Mouse (Mus musculus): ENCODE data around the gene Kiss1. TPM values are rescaled to one million over a fixed set of nuclear protein-coding genes. Genes with fewer than 3 reads are reported as not detected.
"Not testable (repeated sequence)": the region's sequence is repeated elsewhere in the genome, so short reads cannot be mapped to it uniquely, and the experiment has no call there.

Kiss1 gene
- polyA plus RNA-seq, 1 experiment from 2014 or later: not detected

DNA sequence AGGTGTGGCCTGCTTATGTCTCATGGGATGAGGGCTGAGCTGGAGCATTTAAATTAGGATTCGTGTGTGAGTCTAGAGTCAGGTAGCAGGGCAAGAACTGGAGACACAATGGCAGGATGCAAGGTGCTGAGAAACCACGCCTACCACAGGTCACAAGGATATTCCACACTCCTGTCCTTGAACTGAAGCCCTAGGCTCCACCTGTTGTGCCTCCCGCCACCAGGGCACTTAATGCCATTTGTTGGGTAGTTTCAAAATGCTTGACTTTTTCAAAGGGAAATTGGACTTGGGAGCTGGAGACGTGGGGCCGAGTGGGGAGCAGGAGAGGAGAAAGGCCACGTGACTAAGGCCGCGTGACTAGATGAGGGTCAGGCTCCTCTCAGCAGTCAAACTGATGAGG is 4.3 kb downstream of the Kiss1 start:
- Histone ChIP-seq H3K4me3 (no peak overlapping the region), H3K9me3 (no peaks in the 10 kb centered on the region), H3K4me1 (peaks cover 13% of the 10 kb centered on the region; the same call in 1 of the 2 replicates), H3K27me3 (peaks cover 29% of the 10 kb centered on the region), H3K9ac (no peak overlapping the region), H3K4me2 (no peak overlapping the region), H3K27ac (no peak overlapping the region), H3K36me3 (no peaks in the 10 kb centered on the region)
- WGBS: 78% methylated on average over 8 of the region's 8 CpGs
- no peak for ATAC-seq (ENCODE audit: insufficient number of reproducible peaks, low FRiP score, low TSS enrichment, low read depth)

DNA sequence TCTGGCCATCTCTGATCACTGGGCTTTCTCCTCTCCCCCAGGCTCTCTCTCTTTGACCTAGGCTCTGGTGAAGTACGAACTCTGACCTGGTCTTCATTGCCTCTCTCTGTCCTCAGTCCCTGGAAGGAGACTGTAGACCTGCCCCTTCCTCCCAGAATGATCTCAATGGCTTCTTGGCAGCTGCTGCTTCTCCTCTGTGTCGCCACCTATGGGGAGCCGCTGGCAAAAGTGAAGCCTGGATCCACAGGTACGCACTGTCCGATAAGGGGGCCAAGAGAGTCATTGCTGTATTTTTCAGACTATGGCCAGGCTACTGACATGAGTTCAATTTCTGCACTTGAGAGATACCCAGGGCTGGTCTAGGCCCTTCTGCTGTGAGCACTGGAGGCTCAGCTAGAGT is 5.4 kb downstream of the Kiss1 start:
- peaks cover 36% of the 10 kb centered on the region for H3K27me3 ChIP-seq
- WGBS: 63% methylated on average over 5 of the region's 5 CpGs
- no peak for ATAC-seq (ENCODE audit: insufficient number of reproducible peaks, low FRiP score, low TSS enrichment, low read depth)

DNA sequence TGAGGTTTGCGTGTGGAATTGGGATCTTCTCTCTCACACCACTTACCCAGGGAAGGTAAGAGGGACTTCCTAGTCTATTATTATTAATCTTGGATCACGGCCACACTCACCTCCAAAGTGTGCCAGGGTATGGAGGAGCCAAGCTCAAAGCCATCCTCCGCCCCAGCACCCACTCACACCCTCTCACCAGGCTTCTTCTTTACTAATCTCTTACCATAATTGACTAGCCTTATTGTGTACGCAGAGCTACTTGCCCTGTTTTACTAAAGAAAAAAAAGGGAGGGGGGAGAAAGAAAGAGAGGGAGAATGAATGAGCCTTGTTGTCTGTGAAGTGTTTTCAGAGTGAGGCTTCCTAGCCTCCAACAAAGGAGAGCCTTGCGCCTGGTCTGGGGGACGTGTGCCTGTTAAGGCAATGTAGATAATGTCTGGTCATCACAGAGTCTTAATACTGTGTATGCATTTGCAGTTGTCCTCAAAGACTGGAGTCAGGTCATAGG is 6.7 kb downstream of the Kiss1 start:
- Histone ChIP-seq H3K9me3 (no peaks in the 10 kb centered on the region), H3K27ac (no peak overlapping the region)
- WGBS: 85% methylated on average over 6 of the region's 6 CpGs

More for the DNA sequence above, 5.4 kb downstream of the Kiss1 start:
- Histone ChIP-seq H3K36me3 (no peaks in the 10 kb centered on the region), H3K9ac (no peak overlapping the region), H3K4me3 (no peak overlapping the region), H3K4me2 (no peak overlapping the region), H3K4me1 (peaks cover 9% of the 10 kb centered on the region; the same call in 1 of the 2 replicates), H3K9me3 (no peaks in the 10 kb centered on the region), H3K27ac (no peak overlapping the region)

GRCm38 (mm10) chr1:133328896-133329637 is 7.4 kb downstream of the Kiss1 start:
- H3K9ac ChIP-seq: no peak overlapping the region
- H3K27ac ChIP-seq: no peak overlapping the region
- H3K4me3 ChIP-seq: peak overlapping the region; percentile 28
- H3K27me3 ChIP-seq: peaks cover 36% of the 10 kb centered on the region
- H3K4me2 ChIP-seq: peak overlapping the region; percentile 50
- ATAC-seq (ENCODE audit: insufficient number of reproducible peaks, low FRiP score, low TSS enrichment, low read depth): no peak
- no peaks in the 10 kb centered on the region for H3K36me3 ChIP-seq
- peaks cover 9% of the 10 kb centered on the region; the same call in 1 of the 2 replicates for H3K4me1 ChIP-seq
- WGBS: 8% methylated on average over 34 of the region's 34 CpGs
- no peaks in the 10 kb centered on the region for H3K9me3 ChIP-seq

More for the DNA sequence above, 6.7 kb downstream of the Kiss1 start:
- H3K9ac ChIP-seq: no peak overlapping the region
- ATAC-seq (ENCODE audit: insufficient number of reproducible peaks, low FRiP score, low TSS enrichment, low read depth): no peak
- peaks cover 36% of the 10 kb centered on the region for H3K27me3 ChIP-seq
- no peak overlapping the region for H3K4me2 ChIP-seq
- no peak overlapping the region for H3K4me3 ChIP-seq
- H3K36me3 ChIP-seq: no peaks in the 10 kb centered on the region
- H3K4me1 ChIP-seq: peaks cover 9% of the 10 kb centered on the region; the same call in 1 of the 2 replicates

DNA sequence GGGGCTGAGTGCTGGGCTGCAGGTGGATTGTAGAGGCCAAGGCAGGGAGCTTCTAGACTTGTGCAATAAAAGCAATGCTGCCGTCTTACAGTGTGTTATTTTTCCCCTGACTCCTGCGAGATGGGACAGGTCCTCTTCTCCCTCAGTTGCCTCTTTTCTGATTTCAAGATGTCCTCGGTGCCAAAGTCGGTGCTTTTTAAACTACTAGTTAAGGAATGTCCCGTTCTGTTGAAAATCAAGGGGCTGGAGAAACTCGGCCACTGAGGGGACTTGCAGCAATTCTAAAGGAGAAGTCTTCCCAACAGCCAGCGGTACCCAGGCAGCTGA is 7.9 kb downstream of the Kiss1 start:
- Histone ChIP-seq H3K4me1 (peaks cover 9% of the 10 kb centered on the region; the same call in 1 of the 2 replicates), H3K4me2 (peak overlapping the region; percentile 50), H3K27me3 (peaks cover 36% of the 10 kb centered on the region), H3K36me3 (no peaks in the 10 kb centered on the region), H3K9me3 (no peaks in the 10 kb centered on the region), H3K4me3 (peak overlapping the region; percentile 28), H3K9ac (no peak overlapping the region), H3K27ac (no peak overlapping the region)
- no peak for ATAC-seq (ENCODE audit: insufficient number of reproducible peaks, low FRiP score, low TSS enrichment, low read depth)
- 20% methylated on average over 7 of the region's 7 CpGs for WGBS

DNA sequence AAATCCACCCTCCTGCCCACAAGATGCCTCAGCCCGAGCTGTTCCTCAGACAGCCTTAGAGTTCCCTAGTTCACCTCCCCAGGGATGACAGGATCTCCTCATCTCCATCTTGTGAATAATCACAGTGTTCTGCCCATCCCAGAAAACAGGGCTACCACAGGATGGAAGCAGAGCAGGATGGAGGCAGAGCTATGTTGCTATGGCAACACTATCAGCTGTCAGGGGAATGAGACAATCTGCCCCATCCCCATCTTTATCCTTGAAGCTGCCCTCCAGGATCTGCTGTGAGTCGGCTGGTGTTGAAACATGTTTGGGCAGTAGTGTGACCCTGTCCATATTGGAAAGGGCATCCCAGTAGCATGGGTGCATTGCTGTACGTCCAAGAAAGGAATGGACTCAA is 9.5 kb downstream of the Kiss1 start:
- H3K27ac ChIP-seq: no peak overlapping the region
- H3K36me3 ChIP-seq: no peaks in the 10 kb centered on the region
- no peak overlapping the region for H3K4me2 ChIP-seq
- no peak for ATAC-seq (ENCODE audit: insufficient number of reproducible peaks, low FRiP score, low TSS enrichment, low read depth)
- H3K9ac ChIP-seq: no peak overlapping the region
- peaks cover 36% of the 10 kb centered on the region for H3K27me3 ChIP-seq
- no peak overlapping the region for H3K4me3 ChIP-seq
- no peaks in the 10 kb centered on the region for H3K9me3 ChIP-seq
- WGBS: 85% methylated on average over 3 of the region's 3 CpGs
- H3K4me1 ChIP-seq: peaks cover 9% of the 10 kb centered on the region; the same call in 1 of the 2 replicates

- H3K4me2 ChIP-seq: no peak overlapping the region
- H3K9ac ChIP-seq: no peak overlapping the region
- no peak overlapping the region for H3K4me3 ChIP-seq
- H3K36me3 ChIP-seq: no peaks in the 10 kb centered on the region
- ATAC-seq (ENCODE audit: insufficient number of reproducible peaks, low FRiP score, low TSS enrichment, low read depth): no peak
- peaks cover 9% of the 10 kb centered on the region; the same call in 1 of the 2 replicates for H3K4me1 ChIP-seq
- no peak overlapping the region for H3K27ac ChIP-seq
- 90% methylated on average over 11 of the region's 11 CpGs for WGBS
- peaks cover 35% of the 10 kb centered on the region for H3K27me3 ChIP-seq
- H3K9me3 ChIP-seq: no peaks in the 10 kb centered on the region
These were observed 11.2 kb downstream of the Kiss1 start for GRCm38 (mm10) chr1:133332656-133333430.

DNA sequence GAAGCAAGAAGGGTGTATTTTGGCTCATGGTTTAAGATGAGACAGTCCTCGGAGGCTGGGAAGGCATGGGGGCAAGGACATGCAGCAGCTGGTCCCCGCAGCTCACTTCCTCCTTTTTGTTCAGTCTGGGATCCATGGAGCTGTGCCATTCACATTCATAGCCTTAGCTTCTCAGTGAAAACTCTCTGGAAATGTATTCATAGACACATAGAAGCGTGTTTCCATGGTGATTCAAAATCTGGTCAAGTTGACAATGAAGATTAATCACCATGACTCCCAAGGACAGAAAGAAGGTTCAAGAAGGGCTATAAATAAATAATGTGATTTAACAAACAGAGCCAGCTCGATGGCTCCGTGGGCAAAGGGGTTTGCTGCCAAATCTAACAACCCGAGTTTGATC is 12.3 kb downstream of the Kiss1 start:
- 88% methylated on average over 6 of the region's 6 CpGs for WGBS
- H3K4me2 ChIP-seq: no peak overlapping the region
- no peak overlapping the region for H3K4me3 ChIP-seq
- no peak for ATAC-seq (ENCODE audit: insufficient number of reproducible peaks, low FRiP score, low TSS enrichment, low read depth)
- no peaks in the 10 kb centered on the region for H3K9me3 ChIP-seq
- no peak overlapping the region for H3K9ac ChIP-seq
- peaks cover 24% of the 10 kb centered on the region for H3K27me3 ChIP-seq
- no peak overlapping the region for H3K27ac ChIP-seq
- H3K36me3 ChIP-seq: no peaks in the 10 kb centered on the region
- peaks cover 7% of the 10 kb centered on the region; the same call in 1 of the 2 replicates for H3K4me1 ChIP-seq

DNA sequence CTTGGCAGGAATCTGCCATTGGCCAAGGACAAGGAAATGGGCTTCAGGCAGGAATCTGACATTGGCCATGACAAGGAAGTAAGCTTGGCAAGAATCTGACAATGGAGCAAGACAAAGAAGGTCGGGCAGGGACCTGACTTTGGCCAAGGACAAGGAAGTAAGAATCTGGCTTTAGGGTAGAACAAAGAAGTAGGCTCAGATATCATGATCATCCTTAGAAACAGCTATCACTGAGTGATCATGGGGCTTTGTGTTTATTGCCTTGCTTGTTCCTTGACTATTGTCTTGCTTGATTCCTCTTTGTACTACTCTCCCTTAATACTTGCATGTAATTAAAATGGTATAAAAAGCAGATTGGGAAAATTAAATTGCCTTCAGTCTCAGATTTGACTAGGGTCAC is 18.7 kb downstream of the Kiss1 start:
- not testable (repeated sequence) for H3K4me2 ChIP-seq; H3K27ac ChIP-seq; H3K4me1 ChIP-seq; ATAC-seq (ENCODE audit: insufficient number of reproducible peaks, low FRiP score, low TSS enrichment, low read depth); H3K27me3 ChIP-seq; H3K4me3 ChIP-seq; H3K9me3 ChIP-seq; H3K36me3 ChIP-seq; H3K9ac ChIP-seq
- WGBS: 66% methylated on average over 1 of the region's 1 CpGs

GRCm38 (mm10) chr1:133344357-133344756 is 22.7 kb downstream of the Kiss1 start:
- Histone ChIP-seq H3K27ac (no peak overlapping the region), H3K4me3 (no peak overlapping the region), H3K4me1 (no peaks in the 10 kb centered on the region), H3K9me3 (no peaks in the 10 kb centered on the region), H3K4me2 (no peak overlapping the region), H3K9ac (no peak overlapping the region), H3K27me3 (no peaks in the 10 kb centered on the region), H3K36me3 (no peaks in the 10 kb centered on the region)
- WGBS: 83% methylated on average over 2 of the region's 2 CpGs
- ATAC-seq (ENCODE audit: insufficient number of reproducible peaks, low FRiP score, low TSS enrichment, low read depth): no peak

- Histone ChIP-seq H3K27ac (no peak overlapping the region), H3K36me3 (no peaks in the 10 kb centered on the region), H3K9me3 (no peaks in the 10 kb centered on the region), H3K4me3 (no peak overlapping the region), H3K4me2 (no peak overlapping the region), H3K27me3 (no peaks in the 10 kb centered on the region), H3K9ac (no peak overlapping the region), H3K4me1 (no peaks in the 10 kb centered on the region)
- 70% methylated on average over 9 of the region's 9 CpGs for WGBS
- no peak for ATAC-seq (ENCODE audit: insufficient number of reproducible peaks, low FRiP score, low TSS enrichment, low read depth)
These were observed 24.9 kb downstream of the Kiss1 start for GRCm38 (mm10) chr1:133346531-133346930.

DNA sequence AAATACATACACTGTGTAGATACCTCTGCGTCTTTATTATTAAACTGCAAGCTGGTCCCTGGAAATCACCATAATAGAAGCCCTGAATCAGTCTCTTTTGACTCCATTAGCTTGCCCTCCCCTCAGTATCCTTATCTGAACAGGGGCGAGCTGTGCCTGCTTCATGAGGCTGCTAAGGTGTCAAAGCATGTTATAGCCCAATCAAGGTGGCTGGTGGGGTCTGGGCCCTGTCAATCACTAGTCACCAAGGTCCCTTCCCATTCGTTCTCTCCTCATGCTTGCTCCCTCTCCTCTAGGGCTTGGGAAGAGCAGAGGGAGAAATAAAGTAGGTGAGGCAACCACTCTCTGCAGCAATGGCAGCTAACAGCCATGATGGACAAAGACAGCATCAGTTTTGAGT is 25.6 kb downstream of the Kiss1 start:
- H3K27ac ChIP-seq: no peak overlapping the region
- ATAC-seq (ENCODE audit: insufficient number of reproducible peaks, low FRiP score, low TSS enrichment, low read depth): no peak
- no peaks in the 10 kb centered on the region for H3K9me3 ChIP-seq
- 64% methylated on average over 3 of the region's 3 CpGs for WGBS
- H3K27me3 ChIP-seq: peaks cover 1% of the 10 kb centered on the region; the same call in 1 of the 2 replicates
- no peak overlapping the region for H3K4me2 ChIP-seq
- H3K4me1 ChIP-seq: no peaks in the 10 kb centered on the region
- no peaks in the 10 kb centered on the region for H3K36me3 ChIP-seq
- H3K9ac ChIP-seq: no peak overlapping the region
- no peak overlapping the region for H3K4me3 ChIP-seq
